Mouse (Mus musculus): ENCODE results near the gene Fbxl17. TPM values are rescaled to one million over a fixed set of nuclear protein-coding genes. Genes with fewer than 3 reads are reported as not detected.

Gene Fbxl17
- total and polyA plus RNA-seq, 3 experiments = 5.0 to 9.7 TPM; not detected in 1

- no peak for DNase-seq (ENCODE audit: low read depth, low spot score)
- Histone ChIP-seq H3K27me3 (ENCODE audit: control insufficient read depth in 1 of 2, insufficient read depth in 2 of 2, low read length in 2 of 2) (no peaks in the 10 kb centered on the region), H3K4me3 (ENCODE audit: control insufficient read depth in 1 of 2, insufficient read depth in 1 of 2, low read depth in 2 of 2, low read length in 2 of 2) (no peak overlapping the region), H3K9me3 (replicated peaks; ENCODE audit: insufficient read depth, low read length) (no peaks in the 10 kb centered on the region), H3K9ac (ENCODE audit: control insufficient read depth, low read depth, low read length, poor library complexity, severe bottlenecking) (no peak overlapping the region), H3K4me1 (ENCODE audit: control insufficient read depth in 1 of 2, insufficient read depth in 2 of 2, low read length in 2 of 2) (peaks cover 2 to 8% of the 10 kb centered on the region in 2 experiments; a peak in 3 of 4 replicates), H3K79me2 (ENCODE audit: control insufficient read depth, insufficient read depth, low read length, poor library complexity) (no peaks in the 10 kb centered on the region), H3K27ac (ENCODE audit: control insufficient read depth, low read depth, low read length) (no peak overlapping the region), H3K36me3 (ENCODE audit: control insufficient read depth in 1 of 2, insufficient read depth in 2 of 2, low read length in 2 of 2) (peaks cover 0 to 10% of the 10 kb centered on the region in 2 experiments; a peak in 2 of 4 replicates)
- TF ChIP-seq EP300 (IDR thresholded peaks at IDR 0.05; ENCODE audit: low read depth in 1 of 2, low read length in 2 of 2) (peak in 1 of 2 experiments; percentile 49; a peak in 1 of 4 replicates), ZNF384 (IDR thresholded peaks at IDR 0.05; ENCODE audit: low read depth, low read length) (no peak), USF2 (IDR thresholded peaks at IDR 0.05; ENCODE audit: borderline replicate concordance in 1 of 2, insufficient read depth in 1 of 2, low read depth in 1 of 2, low read length in 2 of 2) (no peak), GATA1 (IDR thresholded peaks at IDR 0.05; ENCODE audit: low read depth, low read length) (peak; percentile 63; the same call in 1 of the 2 replicates), USF1 (IDR thresholded peaks at IDR 0.05; ENCODE audit: low read depth, low read length) (no peak), JUND (IDR thresholded peaks at IDR 0.05; ENCODE audit: low read depth, low read length) (no peak), HCFC1 (IDR thresholded peaks at IDR 0.05; ENCODE audit: low read depth, low read length) (no peak), ZC3H11A (IDR thresholded peaks at IDR 0.05; ENCODE audit: low read depth, low read length) (no peak), TCF12 (IDR thresholded peaks at IDR 0.05; ENCODE audit: low read depth, low read length) (peak; percentile 56; the same call in 1 of the 2 replicates), MYC (IDR thresholded peaks at IDR 0.05; ENCODE audit: low read depth, low read length) (no peak)
These were observed 52.7 kb downstream of the Fbxl17 start for GRCm38 (mm10) chr17:63446971-63447679.

DNA sequence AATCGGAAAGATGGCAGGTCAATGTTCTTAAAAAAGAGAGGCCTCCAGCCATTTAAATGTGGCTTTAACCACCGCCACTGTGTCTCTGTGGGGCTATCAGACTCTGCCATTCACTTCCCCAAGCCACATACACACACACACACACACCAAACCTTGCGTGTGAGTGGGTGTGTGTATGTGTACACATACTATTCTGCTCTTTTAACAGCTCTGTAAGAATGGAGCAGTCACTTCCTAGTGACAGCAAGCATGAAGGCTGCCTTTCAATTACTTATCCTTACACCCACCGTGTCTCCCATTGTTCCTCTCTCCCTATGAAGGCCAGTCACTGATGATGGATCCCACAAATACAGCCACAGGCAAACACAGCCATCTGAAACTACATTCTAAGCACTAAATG lies 54.6 kb downstream of the Fbxl17 start:
- DNase-seq (ENCODE audit: low read depth, low spot score) = no peak
- no peak overlapping the region for H3K4me3 ChIP-seq (ENCODE audit: control insufficient read depth in 1 of 2, insufficient read depth in 1 of 2, low read depth in 2 of 2, low read length in 2 of 2)
- no peaks in the 10 kb centered on the region for H3K9me3 ChIP-seq (replicated peaks; ENCODE audit: insufficient read depth, low read length)
- no peaks in the 10 kb centered on the region for H3K79me2 ChIP-seq (ENCODE audit: control insufficient read depth, insufficient read depth, low read length, poor library complexity)
- H3K9ac ChIP-seq (ENCODE audit: control insufficient read depth, low read depth, low read length, poor library complexity, severe bottlenecking) = no peak overlapping the region
- peaks cover 0 to 3% of the 10 kb centered on the region in 2 experiments; a peak in 1 of 4 replicates for H3K36me3 ChIP-seq (ENCODE audit: control insufficient read depth in 1 of 2, insufficient read depth in 2 of 2, low read length in 2 of 2)
- no peak overlapping the region for H3K27ac ChIP-seq (ENCODE audit: control insufficient read depth, low read depth, low read length)
- H3K27me3 ChIP-seq (ENCODE audit: control insufficient read depth in 1 of 2, insufficient read depth in 2 of 2, low read length in 2 of 2) = no peaks in the 10 kb centered on the region
- TF ChIP-seq TAL1 (IDR thresholded peaks at IDR 0.05; ENCODE audit: low read length) = no peak
- TF ChIP-seq E2F4 (IDR thresholded peaks at IDR 0.05; ENCODE audit: borderline replicate concordance, low read depth, low read length) = no peak
- TF ChIP-seq MAZ (IDR thresholded peaks at IDR 0.05; ENCODE audit: low read depth, low read length) = no peak
- TF ChIP-seq USF2 (IDR thresholded peaks at IDR 0.05; ENCODE audit: borderline replicate concordance in 1 of 2, insufficient read depth in 1 of 2, low read depth in 1 of 2, low read length in 2 of 2) = no peak
- no peak for TF ChIP-seq ZC3H11A (IDR thresholded peaks at IDR 0.05; ENCODE audit: low read depth, low read length)
- TF ChIP-seq UBTF (IDR thresholded peaks at IDR 0.05; ENCODE audit: borderline replicate concordance, insufficient read depth, low read depth, low read length) = no peak
- no peak for TF ChIP-seq TBP (IDR thresholded peaks at IDR 0.05; ENCODE audit: low read depth, low read length)
- no peak for TF ChIP-seq ZKSCAN1 (IDR thresholded peaks at IDR 0.05; ENCODE audit: low read depth, low read length)
- no peak for TF ChIP-seq RAD21 (IDR thresholded peaks at IDR 0.05; ENCODE audit: low read depth, low read length)
- TF ChIP-seq CTCF (IDR thresholded peaks at IDR 0.05 in 2 of 3, conservative IDR thresholded peaks at IDR 0.05 in 1 of 3; ENCODE audit: control insufficient read depth in 1 of 3, insufficient read depth in 1 of 3, low read depth in 2 of 3, low read length in 3 of 3, poor library complexity in 1 of 3, severe bottlenecking in 1 of 3) = no peak
- TF ChIP-seq SIN3A (IDR thresholded peaks at IDR 0.05; ENCODE audit: low read length) = no peak
- no peak for TF ChIP-seq MXI1 (IDR thresholded peaks at IDR 0.05; ENCODE audit: low read depth, low read length)
- no peak for TF ChIP-seq ZMIZ1 (IDR thresholded peaks at IDR 0.05; ENCODE audit: low read depth, low read length)
- no peak for TF ChIP-seq BHLHE40 (IDR thresholded peaks at IDR 0.05; ENCODE audit: borderline replicate concordance, low read depth, low read length)
- TF ChIP-seq TCF12 (IDR thresholded peaks at IDR 0.05; ENCODE audit: low read depth, low read length) = no peak
- TF ChIP-seq USF1 (IDR thresholded peaks at IDR 0.05; ENCODE audit: low read depth, low read length) = no peak
- TF ChIP-seq MAX (IDR thresholded peaks at IDR 0.05; ENCODE audit: low read length) = no peak
- peaks cover 2 to 5% of the 10 kb centered on the region in 2 experiments; a peak in 3 of 4 replicates for H3K4me1 ChIP-seq (ENCODE audit: control insufficient read depth in 1 of 2, insufficient read depth in 2 of 2, low read length in 2 of 2)

Measured in MEL (cell line).